Mouse (Mus musculus): ENCODE data around the gene Gm49388. TPM values are rescaled to one million over a fixed set of nuclear protein-coding genes. Genes with fewer than 3 reads are reported as not detected.
"Not testable (repeated sequence)": the region's sequence is repeated elsewhere in the genome, so short reads cannot be mapped to it uniquely, and the experiment has no call there.

Gm49388 gene
- total RNA-seq, 1 experiment from 2014 or later: 1.4 TPM

DNA sequence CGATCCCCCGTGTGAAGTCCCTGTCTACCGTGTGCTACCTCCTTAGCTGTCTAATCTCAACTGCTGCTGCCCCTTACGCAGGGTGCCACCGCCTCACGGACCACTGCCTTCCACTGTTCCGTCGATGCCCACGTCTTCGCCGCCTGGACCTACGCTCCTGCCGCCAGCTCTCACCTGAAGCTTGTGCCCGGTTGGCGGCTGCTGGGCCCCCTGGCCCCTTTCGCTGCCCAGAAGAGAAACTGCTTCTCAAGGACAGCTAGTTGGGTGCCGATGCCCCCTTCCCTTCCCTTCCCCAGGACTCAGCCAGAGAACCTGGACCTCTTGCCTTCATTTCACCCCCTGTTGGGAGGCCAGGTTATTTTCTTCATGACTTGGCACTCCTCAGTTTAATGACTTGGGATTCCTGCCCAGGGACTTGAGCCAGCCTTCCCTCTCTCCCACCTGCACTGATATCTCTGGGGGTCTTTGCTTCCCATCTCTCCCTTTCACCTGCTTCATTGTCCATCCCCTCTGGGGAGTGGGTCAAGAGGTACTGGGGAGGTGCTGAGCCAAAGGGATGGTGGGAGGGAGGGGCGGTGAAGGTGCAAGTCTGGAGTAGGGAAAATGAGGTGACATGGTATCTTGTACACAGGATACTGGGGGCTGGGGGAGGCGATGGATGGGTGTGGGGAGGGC is 17.6 kb upstream of the Gm49388 start:
- ATAC-seq (replicated peaks; ENCODE audit: low read depth, poor library complexity, severe bottlenecking): no peak

DNA sequence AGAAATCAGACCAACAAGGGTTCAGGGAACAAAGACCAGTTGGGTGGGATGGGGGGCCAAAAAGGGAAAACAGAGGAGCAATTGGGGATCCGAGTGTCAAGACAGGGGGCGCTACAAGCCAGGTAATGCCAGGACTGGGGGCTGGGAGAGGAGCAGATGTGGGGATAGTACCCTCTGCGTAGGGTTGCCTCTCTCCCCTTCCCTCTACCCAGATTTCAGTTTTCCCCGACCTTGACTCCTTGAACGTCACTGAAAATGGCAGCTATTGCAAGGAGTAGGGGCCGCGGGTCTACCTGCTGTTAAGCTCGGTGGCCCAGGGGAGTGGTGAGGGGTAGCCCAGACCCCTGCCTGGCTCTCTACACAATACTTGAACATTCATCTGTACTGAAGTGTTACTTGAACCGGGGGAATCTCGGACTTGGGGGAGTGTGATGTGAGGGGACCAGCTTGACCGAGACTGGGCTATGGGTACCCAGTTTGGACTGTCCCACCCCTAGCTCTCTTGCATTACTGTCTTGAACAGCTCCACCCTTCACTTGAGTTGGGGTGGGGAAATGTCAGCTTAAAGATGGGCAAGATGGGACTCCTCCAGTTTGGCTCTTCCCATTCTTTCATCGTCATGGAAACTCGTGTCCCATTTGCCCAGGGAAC is 16.9 kb upstream of the Gm49388 start:
- no peak for ATAC-seq (replicated peaks; ENCODE audit: low read depth, poor library complexity, severe bottlenecking)

DNA sequence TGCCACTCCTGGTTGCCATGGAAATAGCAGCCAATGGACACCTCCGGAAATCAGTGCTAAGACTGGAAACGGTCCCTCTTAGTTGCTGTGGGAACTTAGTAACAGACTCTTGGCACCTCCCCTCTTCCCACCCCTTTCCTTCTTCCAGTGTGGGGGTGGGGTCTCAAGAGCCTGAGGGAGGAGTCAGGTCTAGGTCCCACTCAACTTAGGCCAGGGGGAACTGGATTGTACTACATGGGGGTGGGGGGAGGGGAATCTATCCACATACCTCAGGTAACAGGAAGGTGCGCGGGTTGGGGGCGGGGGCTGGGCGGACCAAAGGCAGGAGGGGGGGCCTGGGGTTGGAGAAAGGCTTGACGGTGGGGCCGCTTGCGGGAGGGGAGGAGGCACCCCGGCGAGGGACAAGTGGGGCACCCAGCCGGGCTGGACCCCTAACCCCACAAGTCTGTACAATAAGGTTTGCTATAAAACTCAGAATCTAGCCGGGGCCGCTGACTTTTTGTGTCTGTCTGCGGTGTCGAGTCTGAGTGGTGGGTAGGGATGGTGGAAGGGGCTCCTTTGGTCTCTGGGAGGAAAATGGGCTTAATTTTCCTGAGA is 16.3 kb upstream of the Gm49388 start:
- peak; percentile 71 for ATAC-seq (replicated peaks; ENCODE audit: low read depth, poor library complexity, severe bottlenecking)

DNA sequence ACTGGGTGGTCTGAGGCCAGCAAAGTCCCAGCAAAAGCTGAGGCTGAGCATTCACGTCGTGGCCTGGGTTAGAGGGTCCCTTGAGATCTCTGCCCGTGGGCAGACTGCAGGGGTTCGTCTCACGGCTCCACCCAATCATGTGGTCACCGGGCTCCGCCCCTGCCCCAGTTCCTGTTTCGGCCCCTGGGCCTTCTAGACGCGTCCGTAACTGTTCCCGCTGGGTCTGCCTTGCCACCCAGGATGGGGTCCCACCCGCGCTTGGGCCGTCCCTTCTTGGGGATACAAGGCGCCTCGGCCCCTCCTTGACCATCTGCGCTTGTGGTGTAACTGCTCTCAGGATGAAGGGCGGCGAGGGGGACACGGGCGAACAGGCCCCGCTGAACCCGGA is 15.8 kb upstream of the Gm49388 start, which contains the start of gene Orai3:
Orai3 (plus strand) TSS at position 165 of the 388 bp plus-strand sequence.
- peak; percentile 59 for ATAC-seq (replicated peaks; ENCODE audit: low read depth, poor library complexity, severe bottlenecking)

DNA sequence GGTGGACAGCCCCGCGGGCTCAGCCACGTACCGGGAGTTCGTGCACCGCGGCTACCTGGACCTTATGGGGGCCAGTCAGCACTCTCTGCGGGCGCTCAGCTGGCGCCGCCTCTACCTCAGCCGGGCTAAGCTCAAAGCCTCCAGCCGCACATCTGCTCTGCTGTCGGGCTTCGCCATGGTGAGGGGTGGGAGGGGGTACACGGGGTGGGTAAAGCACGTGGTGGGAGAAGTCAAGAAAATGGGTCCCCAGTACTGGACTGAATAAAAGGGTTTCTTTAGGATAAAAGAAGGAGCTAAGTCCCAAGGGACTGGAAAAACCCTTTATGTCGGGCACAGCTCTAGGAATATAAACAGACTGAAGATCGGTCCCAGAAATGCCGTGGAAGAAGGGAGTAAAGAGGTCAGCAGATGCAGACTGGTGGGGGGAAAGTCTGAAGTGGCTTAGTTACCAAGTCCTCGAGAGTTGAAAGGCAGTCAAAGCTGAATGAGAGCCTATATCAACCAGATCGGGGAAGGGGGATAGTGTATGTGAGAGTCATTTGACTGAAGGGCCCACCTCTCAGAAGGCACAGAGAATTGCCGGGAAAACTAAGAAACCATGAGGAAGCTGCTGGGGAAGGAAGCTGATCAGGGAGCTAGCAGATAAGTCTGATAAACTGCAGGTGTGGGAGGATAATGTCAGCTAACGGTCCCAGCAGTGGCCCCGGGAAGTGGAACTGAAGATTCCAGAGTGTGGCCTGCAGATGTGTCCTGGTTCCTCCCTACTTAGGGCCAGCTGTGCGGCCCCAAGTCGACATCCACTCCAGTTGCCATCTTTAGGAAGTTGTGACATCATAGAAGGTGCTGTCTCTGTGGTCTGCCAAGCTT is 15.1 kb upstream of the Gm49388 start:
- peak; percentile 9; the same call in 1 of the 2 replicates for ATAC-seq (replicated peaks; ENCODE audit: low read depth, poor library complexity, severe bottlenecking)

DNA sequence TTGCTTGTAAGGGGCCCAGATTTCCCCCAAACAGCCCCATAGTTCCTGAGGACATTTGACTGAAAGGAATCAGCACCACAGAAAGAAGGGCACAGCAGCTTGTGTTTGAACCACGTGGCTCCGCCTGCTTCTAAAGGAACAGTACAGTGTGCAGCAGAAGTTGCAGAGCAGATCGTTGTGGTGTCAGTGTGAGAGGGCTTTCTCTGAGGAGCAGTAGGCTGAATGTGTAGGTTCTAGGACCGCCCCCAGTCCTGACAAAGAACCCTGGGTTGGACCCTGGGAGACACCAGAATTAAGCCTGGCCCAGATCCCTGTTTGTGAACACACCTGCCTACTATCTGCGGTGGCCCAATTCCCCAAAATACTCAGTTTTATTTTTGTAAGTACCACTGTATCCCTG is 14.1 kb upstream of the Gm49388 start:
- ATAC-seq (replicated peaks; ENCODE audit: low read depth, poor library complexity, severe bottlenecking): no peak

DNA sequence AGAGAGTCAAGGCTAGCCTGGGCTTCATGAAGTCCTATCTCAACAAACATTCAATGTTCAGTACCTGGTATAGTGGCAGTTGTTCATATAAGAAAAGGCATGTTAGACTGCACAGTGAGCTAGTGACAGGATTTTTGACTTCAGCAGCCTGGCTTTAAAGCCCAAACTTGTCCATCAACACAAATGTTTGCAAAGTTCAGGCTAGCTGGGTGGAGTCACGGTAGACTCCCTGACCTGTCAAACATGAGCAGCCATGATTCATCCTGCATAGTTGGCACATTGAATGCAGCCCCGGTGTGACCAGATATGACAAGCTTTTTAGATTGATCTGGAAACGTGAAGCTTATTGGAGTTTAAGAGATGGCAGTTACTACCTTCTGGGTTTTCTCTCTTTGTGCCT is 13.3 kb upstream of the Gm49388 start:
- ATAC-seq (replicated peaks; ENCODE audit: low read depth, poor library complexity, severe bottlenecking): no peak

DNA sequence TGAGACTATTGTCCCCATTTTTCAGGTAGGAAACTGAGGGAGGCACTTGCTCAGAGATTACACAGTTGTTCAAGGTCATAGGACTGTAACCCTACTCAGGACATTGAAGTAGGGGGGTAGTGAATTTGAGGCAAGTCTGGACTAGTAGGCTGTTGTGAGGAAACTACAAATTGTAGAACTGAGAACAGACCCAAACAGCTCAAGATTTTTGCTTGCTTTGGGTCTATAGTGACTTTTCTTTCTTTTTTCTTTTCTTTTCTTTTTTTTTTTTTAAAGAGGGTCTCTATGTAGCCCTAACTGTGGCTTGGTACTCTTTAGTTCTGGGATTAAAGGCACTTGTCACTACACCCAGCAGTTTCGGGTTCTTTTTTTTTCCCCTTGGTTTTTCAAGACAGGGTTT is 12.9 kb upstream of the Gm49388 start:
- ATAC-seq (replicated peaks; ENCODE audit: low read depth, poor library complexity, severe bottlenecking): no peak

DNA sequence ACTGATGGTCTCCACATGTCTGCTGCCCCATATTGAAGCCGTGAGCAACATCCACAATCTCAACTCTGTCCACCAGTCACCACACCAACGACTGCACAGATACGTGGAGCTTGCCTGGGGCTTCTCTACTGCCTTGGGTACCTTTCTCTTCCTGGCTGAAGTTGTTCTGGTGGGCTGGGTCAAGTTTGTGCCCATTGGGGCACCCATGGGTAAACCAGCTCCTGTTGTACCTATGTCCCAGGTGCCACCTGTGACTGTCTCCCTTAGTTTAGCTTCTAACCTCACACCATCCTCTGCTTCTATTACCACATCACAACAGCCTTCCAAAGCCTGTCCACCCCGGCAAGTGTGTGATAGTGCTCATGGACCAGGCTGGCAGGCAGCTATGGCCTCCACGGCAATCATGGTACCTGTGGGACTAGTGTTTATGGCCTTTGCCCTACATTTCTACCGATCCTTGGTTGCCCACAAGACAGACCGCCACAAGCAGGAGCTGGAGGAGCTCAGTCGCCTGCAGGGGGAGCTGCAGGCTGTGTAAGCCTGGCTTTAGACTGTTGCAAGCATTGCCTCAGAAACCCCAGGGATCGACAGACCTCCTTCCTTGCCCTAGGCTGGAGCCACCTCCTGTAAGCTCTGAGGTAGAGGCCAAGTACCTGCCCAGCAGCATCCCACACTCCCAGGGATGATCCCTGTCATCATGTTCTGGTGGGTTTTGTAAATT is 11.6 kb upstream of the Gm49388 start:
- ATAC-seq (replicated peaks; ENCODE audit: low read depth, poor library complexity, severe bottlenecking): peak; percentile 30

DNA sequence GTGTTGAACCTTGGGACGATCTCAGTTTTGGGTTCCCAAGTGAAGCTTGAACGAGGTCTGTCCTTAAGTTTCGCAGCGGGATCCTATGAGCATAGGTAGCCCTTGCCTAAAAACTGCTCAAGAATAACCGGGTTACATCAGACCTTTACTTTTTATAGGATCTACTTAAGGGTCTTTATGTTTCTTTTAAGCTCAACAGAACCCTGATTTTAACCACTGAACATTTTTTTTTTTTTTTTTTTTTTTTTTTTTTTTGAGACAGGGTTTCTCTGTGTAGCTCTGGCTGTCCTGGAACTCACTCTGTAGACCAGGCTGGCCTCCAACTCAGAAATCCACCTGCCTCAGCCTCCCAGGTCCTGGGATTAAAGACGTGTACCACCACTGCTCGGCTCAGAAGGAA is 9.6 kb upstream of the Gm49388 start:
- not testable (repeated sequence) for ATAC-seq (replicated peaks; ENCODE audit: low read depth, poor library complexity, severe bottlenecking)

DNA sequence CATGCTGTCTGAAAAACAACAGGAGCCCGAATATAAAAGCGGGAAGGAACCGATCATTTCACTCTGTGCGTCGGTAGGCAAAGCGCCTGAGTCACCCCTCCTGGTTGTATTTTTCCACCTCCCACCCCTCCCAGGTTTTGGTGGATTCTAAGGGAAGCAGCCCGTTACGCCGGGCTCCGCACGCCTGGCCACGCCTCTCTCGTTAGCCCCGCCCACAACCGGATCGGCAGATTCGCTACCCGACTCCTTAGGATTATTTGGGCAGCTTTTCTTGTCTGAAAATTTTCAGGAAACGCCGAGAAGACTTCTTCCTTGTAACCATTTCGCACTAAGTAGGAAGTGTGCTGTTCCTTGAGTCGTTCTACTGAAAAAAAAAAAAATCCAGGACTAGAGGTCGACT is 9.0 kb upstream of the Gm49388 start, which contains the start of gene Setd1a:
Setd1a (plus strand) TSS at position 245 of the 400 bp plus-strand sequence.
- ATAC-seq (replicated peaks; ENCODE audit: low read depth, poor library complexity, severe bottlenecking): peak; percentile 58

DNA sequence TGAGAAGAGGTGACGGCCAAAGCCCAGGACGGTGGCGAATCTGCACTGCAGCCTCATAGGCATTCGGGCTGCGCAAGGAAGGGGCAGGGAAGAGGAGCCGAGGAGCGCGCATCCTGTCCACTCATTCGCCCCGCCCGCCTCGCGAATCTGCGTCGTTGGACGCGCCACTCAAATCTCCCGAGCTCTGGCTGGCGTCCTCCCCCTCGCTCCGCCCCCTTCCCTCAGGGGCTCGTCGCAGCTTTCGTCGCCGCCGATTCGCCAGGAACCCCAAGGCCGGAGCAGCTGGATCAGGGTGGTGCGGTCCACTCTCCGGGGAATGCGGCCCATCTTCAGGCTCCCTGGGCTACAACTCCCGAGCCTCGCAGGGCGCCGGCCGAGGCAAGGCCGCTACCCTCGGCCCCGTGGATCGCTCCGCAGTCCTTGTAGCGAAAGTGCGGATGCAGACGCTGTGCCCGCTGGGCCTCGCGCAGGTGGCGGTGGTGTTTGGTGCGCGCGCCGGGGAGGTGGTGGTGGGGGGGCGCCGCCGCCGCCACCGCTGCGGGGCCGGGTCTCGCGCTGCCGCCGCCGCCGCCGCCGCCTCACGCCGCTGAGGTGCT is 8.4 kb upstream of the Gm49388 start:
- ATAC-seq (replicated peaks; ENCODE audit: low read depth, poor library complexity, severe bottlenecking): peak; percentile 87

DNA sequence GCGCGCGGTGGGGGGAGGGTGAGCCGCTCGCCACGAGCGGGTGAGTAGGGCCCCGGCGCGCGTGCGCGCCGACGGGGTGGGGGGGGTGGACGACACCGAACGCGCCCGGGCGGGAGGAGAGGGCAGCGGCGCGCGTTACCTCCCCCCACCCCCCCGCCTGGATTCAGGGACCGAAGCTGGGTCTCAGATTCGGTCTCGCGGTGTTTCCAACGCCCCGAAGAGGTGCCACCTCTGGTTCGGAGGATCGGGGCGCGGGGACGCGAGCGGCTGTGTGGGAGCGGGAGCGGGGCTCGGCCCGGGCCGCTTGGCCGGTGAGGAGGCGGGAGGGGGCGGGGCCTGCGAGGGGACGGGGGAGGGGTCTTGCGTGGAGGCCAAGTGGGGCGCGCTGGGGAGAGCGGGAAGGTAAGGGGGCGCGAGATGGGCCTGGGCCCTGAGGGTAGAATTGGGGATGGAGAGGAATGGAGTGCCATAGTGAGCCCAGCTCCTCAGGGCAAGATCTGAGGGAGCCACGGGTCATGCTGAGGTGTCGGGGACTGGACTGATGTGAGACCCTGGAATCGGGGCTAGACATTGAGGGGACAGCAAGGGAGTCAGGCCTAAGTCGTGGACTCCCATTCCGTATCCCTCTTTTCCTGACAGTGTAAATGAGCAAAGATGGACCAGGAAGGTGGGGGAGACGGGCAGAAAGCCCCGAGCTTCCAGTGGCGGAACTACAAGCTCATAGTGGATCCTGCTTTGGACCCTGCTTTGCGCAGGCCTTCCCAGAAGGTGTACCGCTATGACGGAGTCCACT is 7.7 kb upstream of the Gm49388 start:
- peak; percentile 4; the same call in 1 of the 2 replicates for ATAC-seq (replicated peaks; ENCODE audit: low read depth, poor library complexity, severe bottlenecking)

DNA sequence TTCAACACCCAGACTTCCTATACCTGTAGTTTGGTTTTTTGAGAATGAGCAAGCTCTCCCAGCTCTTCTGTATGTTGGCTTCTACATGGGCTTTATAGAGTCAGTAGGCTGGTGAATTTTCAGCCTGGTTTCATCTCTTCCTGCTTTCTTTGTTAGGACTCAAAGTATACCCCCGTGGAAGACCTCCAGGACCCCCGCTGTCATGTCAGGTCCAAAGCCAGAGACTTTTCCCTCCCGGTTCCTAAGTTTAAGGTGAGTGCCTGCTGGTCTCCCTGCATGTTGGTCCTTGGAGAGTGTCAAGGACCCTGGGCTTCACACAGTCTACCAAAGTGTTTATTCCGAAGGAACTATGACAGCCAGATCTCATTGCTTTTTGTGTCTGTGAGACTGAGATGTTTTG is 7.1 kb upstream of the Gm49388 start:
- no peak for ATAC-seq (replicated peaks; ENCODE audit: low read depth, poor library complexity, severe bottlenecking)

DNA sequence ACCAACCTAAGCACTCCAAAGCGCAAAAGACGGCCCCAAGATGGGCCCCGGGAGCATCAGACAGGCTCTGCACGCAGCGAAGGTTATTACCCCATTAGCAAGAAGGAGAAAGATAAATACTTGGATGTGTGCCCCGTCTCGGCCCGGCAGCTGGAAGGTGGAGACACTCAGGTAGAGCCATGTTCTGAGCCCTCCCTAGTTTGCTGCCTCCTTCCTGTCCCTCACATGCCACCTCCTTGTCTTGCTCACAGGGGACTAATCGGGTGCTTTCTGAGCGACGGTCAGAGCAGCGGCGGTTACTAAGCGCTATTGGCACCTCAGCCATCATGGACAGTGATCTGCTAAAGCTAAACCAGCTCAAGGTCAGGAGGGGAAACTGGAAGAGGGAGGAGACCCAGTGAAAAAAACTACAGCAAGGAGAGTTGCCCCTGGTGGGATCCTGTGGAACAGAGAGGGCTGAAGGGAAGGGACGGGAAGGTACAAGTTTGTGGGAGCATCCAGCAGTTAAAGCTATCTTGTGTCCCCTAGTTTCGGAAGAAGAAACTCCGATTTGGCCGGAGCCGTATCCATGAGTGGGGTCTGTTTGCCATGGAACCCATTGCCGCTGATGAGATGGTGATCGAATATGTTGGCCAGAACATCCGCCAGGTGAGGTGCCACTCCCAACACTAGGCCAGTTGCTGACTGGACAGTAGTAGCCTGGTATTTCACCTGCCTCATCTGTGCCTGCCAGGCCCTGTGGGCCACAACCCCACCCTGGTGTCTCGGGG is 11.9 kb downstream of the Gm49388 start:
- ATAC-seq (replicated peaks; ENCODE audit: low read depth, poor library complexity, severe bottlenecking): no peak

DNA sequence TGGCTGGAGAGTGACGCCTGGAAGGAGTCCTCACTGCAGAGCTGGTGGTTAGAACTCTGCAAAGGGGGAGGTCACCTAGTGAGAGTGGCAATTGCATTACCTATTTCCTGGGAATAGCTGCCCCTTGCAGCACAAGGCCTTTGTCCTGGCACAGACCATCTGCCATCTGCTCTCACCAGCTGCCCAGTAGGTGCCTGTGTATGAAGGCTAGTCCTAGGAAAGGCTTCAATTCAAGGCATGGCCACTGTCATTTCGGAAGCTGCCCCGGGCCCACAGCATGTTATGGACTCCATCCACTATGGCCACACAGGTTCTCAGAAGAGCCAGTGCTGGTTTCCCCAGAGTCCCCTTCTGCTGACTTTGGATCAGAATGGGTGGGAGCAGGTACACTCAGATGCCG is 13.2 kb downstream of the Gm49388 start:
- ATAC-seq (replicated peaks; ENCODE audit: low read depth, poor library complexity, severe bottlenecking): no peak

DNA sequence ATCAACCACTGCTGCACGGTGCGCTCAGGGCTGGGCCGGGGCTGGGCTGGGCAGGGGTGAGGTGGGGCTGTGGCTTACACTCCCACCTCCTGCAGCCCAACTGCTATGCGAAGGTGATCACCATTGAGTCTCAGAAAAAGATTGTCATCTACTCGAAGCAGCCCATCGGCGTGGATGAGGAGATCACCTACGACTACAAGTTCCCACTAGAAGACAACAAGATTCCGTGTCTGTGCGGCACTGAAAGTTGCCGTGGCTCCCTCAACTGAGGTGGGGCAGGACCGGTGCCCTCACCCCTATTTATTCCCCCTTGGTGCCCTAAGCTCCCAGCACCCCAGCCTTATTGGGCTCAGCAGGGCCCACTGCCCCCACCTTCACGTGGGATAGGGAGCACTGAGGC is 13.8 kb downstream of the Gm49388 start:
- ATAC-seq (replicated peaks; ENCODE audit: low read depth, poor library complexity, severe bottlenecking): no peak

DNA sequence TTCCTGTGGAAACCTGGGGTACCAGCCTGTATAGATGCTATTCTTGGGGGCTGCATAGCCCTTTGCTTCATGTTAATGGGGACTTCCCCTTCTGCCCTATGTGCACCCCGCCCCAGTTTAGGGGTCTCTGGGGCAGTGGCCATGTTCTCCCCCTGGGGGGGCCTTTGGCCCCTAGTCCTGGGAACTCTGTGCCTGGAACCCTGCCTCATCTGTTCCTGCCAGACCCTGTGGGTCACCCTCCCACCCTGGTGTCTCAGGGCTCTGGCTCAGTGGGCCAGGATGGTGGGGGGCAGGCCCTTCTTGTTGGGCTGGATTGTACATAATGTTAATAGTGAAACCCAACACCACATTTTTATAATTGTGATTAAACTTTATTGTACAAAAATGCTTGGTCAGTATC is 14.3 kb downstream of the Gm49388 start:
- no peak for ATAC-seq (replicated peaks; ENCODE audit: low read depth, poor library complexity, severe bottlenecking)

All from common myeloid progenitor, adult 5-6 weeks (primary cell).